In genomic region chr15:83145541-83145940, GRCm38 (mm10) we compare ENCODE assay signal across 25 mouse cellular contexts. TPM values are rescaled to one million over a fixed set of nuclear protein-coding genes. Genes with fewer than 3 reads are reported as not detected.
A peak's percentile ranks its signal among the peaks of the same experiment; 100 is the strongest.
DNase-seq lines count a peak whose midpoint lies in the region; ATAC-seq and TF ChIP-seq lines count a peak whose summit lies in the region.
"Had no signal": no experiment of that assay in that cellular context is flagged by ENCODE, and none has a peak within 500 bp of the region (broad histone marks: within the 10 kb centered on the region; RNA-seq: fewer than 3 reads in every experiment).

No protein-coding gene starts in this region.

- H3K36me3 ChIP-seq in limb, embryonic 10.5 days, result peaks cover 65% of the 10 kb centered on the region

- peak overlapping the region; percentile 10; the same call in 1 of the 2 replicates for H3K27ac ChIP-seq in bone marrow macrophage, adult 2 months (ENCODE audit: insufficient read depth, low read depth, low read length)
- H3K27ac ChIP-seq in limb, embryonic 10.5 days, result no peak overlapping the region
- H3K27ac ChIP-seq: hindbrain, embryonic 10.5 days; hindbrain, embryonic 15.5 days; left cerebral cortex, adult 2 months; limb, embryonic 13.5 days; lung, embryonic 15.5 days; neural tube, embryonic 15.5 days had no signal

- H3K27me3 ChIP-seq in limb, embryonic 10.5 days (ENCODE audit: low read depth, poor library complexity, severe bottlenecking), result no peaks in the 10 kb centered on the region
- H3K27me3 ChIP-seq: hindbrain, embryonic 15.5 days; limb, embryonic 13.5 days; lung, embryonic 15.5 days; neural tube, embryonic 15.5 days had no signal

- TF ChIP-seq CTCF in bone marrow macrophage, adult 2 months (IDR thresholded peaks at IDR 0.05; ENCODE audit: low read depth, low read length), result no peak

- H3K4me3 ChIP-seq in bone marrow macrophage, adult 2 months (ENCODE audit: insufficient read depth, low read length), result no peak overlapping the region
- no peak overlapping the region for H3K4me3 ChIP-seq in limb, embryonic 10.5 days
- H3K4me3 ChIP-seq: hindbrain, embryonic 10.5 days; hindbrain, embryonic 15.5 days; left cerebral cortex, adult 2 months; limb, embryonic 13.5 days; lung, embryonic 15.5 days; neural tube, embryonic 15.5 days had no signal

- DNase-seq in 416B (ENCODE audit: low read depth) (peak; percentile 31), A20 (ENCODE audit: low read depth, low spot score) (peak; percentile 50)
- DNase-seq in limb, embryonic 10.5 days (ENCODE audit: low spot score), result no peak
- DNase-seq in right cerebral cortex, postnatal 4 days, result no peak
- DNase-seq: adrenal gland, adult 2 months; cerebellum, adult 11 months; cerebellum, postnatal 10 days; gastrocnemius, postnatal 36 days; heart, postnatal 14 days; kidney, adult 11 months; kidney, postnatal 14 days; lung, postnatal 4 days; midbrain, embryonic 14.5 days; retina, postnatal 1 day had no signal

- 86% methylated on average over 6 of the region's 6 CpGs for whole genome bisulfite sequencing in limb, embryonic 10.5 days

- peak; percentile 45 for ATAC-seq in monocyte, adult 5-6 weeks (replicated peaks; ENCODE audit: insufficient number of reproducible peaks, low FRiP score, low TSS enrichment, poor library complexity, severe bottlenecking)
- ATAC-seq: activated CD4-positive, CD25-positive, alpha-beta regulatory T cell, adult 4 months; forebrain, embryonic 14.5 days; inflammation-experienced regulatory T-cells, adult 6 months had no signal

- H3K9me3 ChIP-seq in limb, embryonic 10.5 days (replicated peaks), result no peaks in the 10 kb centered on the region
- H3K9me3 ChIP-seq: hindbrain, embryonic 10.5 days; hindbrain, embryonic 15.5 days; limb, embryonic 13.5 days; lung, embryonic 15.5 days; neural tube, embryonic 15.5 days had no signal

- peaks cover 32% of the 10 kb centered on the region for H3K4me1 ChIP-seq in bone marrow macrophage, adult 2 months (ENCODE audit: control insufficient read depth, insufficient read depth, low read length)
- H3K4me1 ChIP-seq in limb, embryonic 10.5 days, result peaks cover 12% of the 10 kb centered on the region

- no peak for TF ChIP-seq POLR2A in bone marrow macrophage, adult 2 months (IDR thresholded peaks at IDR 0.05; ENCODE audit: borderline replicate concordance, low read depth, low read length)

RNA-seq across cellular contexts. Expression of gene Poldip3, which starts 3.6 kb away (rescaled TPM):
- 57.9 and 64.2 TPM in 2 replicates for polyA plus RNA-seq in bone marrow macrophage, adult 2 months (2012; ENCODE audit: insufficient read depth, insufficient read length, missing spikeins)
- total RNA-seq in monocyte, adult 5-6 weeks (2017), result 122 to 140 TPM (median 123 TPM) in 3 replicates
- polyA plus RNA-seq in limb, embryonic 10.5 days (2016; fragmentation: Nextera tagmentation; extraction: Ambion mirVana), result 183 and 193 TPM in 2 replicates

RNA-seq across cellular contexts. Expression of gene Rrp7a, which starts 22.9 kb away (rescaled TPM):
- 54.1 and 66.1 TPM in 2 replicates for polyA plus RNA-seq in bone marrow macrophage, adult 2 months (2012; ENCODE audit: insufficient read depth, insufficient read length, missing spikeins)
- total RNA-seq in monocyte, adult 5-6 weeks (2017), result 29.8 to 65.9 TPM (median 55.4 TPM) in 3 replicates
- polyA plus RNA-seq in limb, embryonic 10.5 days (2016; fragmentation: Nextera tagmentation; extraction: Ambion mirVana), result 66.9 and 76.5 TPM in 2 replicates

RNA-seq across cellular contexts. Expression of gene Cyb5r3, which starts 26.9 kb away (rescaled TPM):
- 101 and 112 TPM in 2 replicates for polyA plus RNA-seq in bone marrow macrophage, adult 2 months (2012; ENCODE audit: insufficient read depth, insufficient read length, missing spikeins)
- 58.3 to 66.1 TPM (median 60.8 TPM) in 3 replicates for total RNA-seq in monocyte, adult 5-6 weeks (2017)
- 163 and 174 TPM in 2 replicates for polyA plus RNA-seq in limb, embryonic 10.5 days (2016; fragmentation: Nextera tagmentation; extraction: Ambion mirVana)

RNA-seq across cellular contexts. Expression of gene Serhl, which starts 56.2 kb away (rescaled TPM):
- polyA plus RNA-seq in bone marrow macrophage, adult 2 months (2012; ENCODE audit: insufficient read depth, insufficient read length, missing spikeins), result 36.2 and 40.8 TPM in 2 replicates
- total RNA-seq in monocyte, adult 5-6 weeks (2017), result 16.9 to 26.7 TPM (median 20.9 TPM) in 3 replicates
- 42.8 and 49.1 TPM in 2 replicates for polyA plus RNA-seq in limb, embryonic 10.5 days (2016; fragmentation: Nextera tagmentation; extraction: Ambion mirVana)

Comparison
In these comparisons a context has a peak if more than half of its experiments do, and no peak if none do; other contexts are left out.
1. DNase-seq: peak in 416B (single experiment) and A20 (single experiment); none in limb, embryonic 10.5 days (single experiment) and right cerebral cortex, postnatal 4 days (single experiment).